Mouse (Mus musculus): ENCODE results near the gene Tom1l2. TPM values are rescaled to one million over a fixed set of nuclear protein-coding genes. Genes with fewer than 3 reads are reported as not detected.

Gene Tom1l2
- polyA plus RNA-seq, 1 experiment: 213 TPM

GRCm38 (mm10) chr11:60249885-60250284 lies 102.8 kb downstream of the Tom1l2 start:
- TF ChIP-seq CTCF (IDR thresholded peaks at IDR 0.05; ENCODE audit: extremely low read depth, insufficient read depth, low read length): no peak
- TF ChIP-seq POLR2A (IDR thresholded peaks at IDR 0.05; ENCODE audit: extremely low read depth, insufficient read depth, low read length): no peak

GRCm38 (mm10) chr11:60248596-60249404 lies 103.9 kb downstream of the Tom1l2 start:
- Histone ChIP-seq H3K4me3 (ENCODE audit: insufficient read depth, low read length) (no peak overlapping the region), H3K4me1 (ENCODE audit: control insufficient read depth, insufficient read depth, low read length) (peaks cover 8% of the 10 kb centered on the region), H3K27ac (ENCODE audit: insufficient read depth, low read length) (no peak overlapping the region)
- TF ChIP-seq CTCF (IDR thresholded peaks at IDR 0.05; ENCODE audit: extremely low read depth, insufficient read depth, low read length) (no peak), POLR2A (IDR thresholded peaks at IDR 0.05; ENCODE audit: extremely low read depth, insufficient read depth, low read length) (no peak)

More at GRCm38 (mm10) chr11:60249885-60250284, 102.8 kb downstream of the Tom1l2 start:
- H3K4me3 ChIP-seq (ENCODE audit: insufficient read depth, low read length): no peak overlapping the region
- no peak overlapping the region for H3K27ac ChIP-seq (ENCODE audit: insufficient read depth, low read length)
- H3K4me1 ChIP-seq (ENCODE audit: control insufficient read depth, insufficient read depth, low read length): peaks cover 8% of the 10 kb centered on the region

- no peak overlapping the region for H3K4me3 ChIP-seq (ENCODE audit: insufficient read depth, low read length)
- H3K4me1 ChIP-seq (ENCODE audit: control insufficient read depth, insufficient read depth, low read length): peaks cover 7% of the 10 kb centered on the region
- no peak overlapping the region for H3K27ac ChIP-seq (ENCODE audit: insufficient read depth, low read length)
- TF ChIP-seq CTCF (IDR thresholded peaks at IDR 0.05; ENCODE audit: extremely low read depth, insufficient read depth, low read length): no peak
- no peak for TF ChIP-seq POLR2A (IDR thresholded peaks at IDR 0.05; ENCODE audit: extremely low read depth, insufficient read depth, low read length)
Observed at GRCm38 (mm10) chr11:60247753-60248550, 104.8 kb downstream of the Tom1l2 start.

- H3K4me3 ChIP-seq (ENCODE audit: insufficient read depth, low read length): no peak overlapping the region
- H3K4me1 ChIP-seq (ENCODE audit: control insufficient read depth, insufficient read depth, low read length): peaks cover 4% of the 10 kb centered on the region
- TF ChIP-seq POLR2A (IDR thresholded peaks at IDR 0.05; ENCODE audit: extremely low read depth, insufficient read depth, low read length) (no peak), CTCF (IDR thresholded peaks at IDR 0.05; ENCODE audit: extremely low read depth, insufficient read depth, low read length) (no peak)
- no peak overlapping the region for H3K27ac ChIP-seq (ENCODE audit: insufficient read depth, low read length)
Observed at GRCm38 (mm10) chr11:60246077-60246476, 106.6 kb downstream of the Tom1l2 start.

- TF ChIP-seq CTCF (IDR thresholded peaks at IDR 0.05; ENCODE audit: extremely low read depth, insufficient read depth, low read length) (no peak), POLR2A (IDR thresholded peaks at IDR 0.05; ENCODE audit: extremely low read depth, insufficient read depth, low read length) (no peak)
- H3K4me1 ChIP-seq (ENCODE audit: control insufficient read depth, insufficient read depth, low read length): peaks cover 4% of the 10 kb centered on the region
- no peak overlapping the region for H3K4me3 ChIP-seq (ENCODE audit: insufficient read depth, low read length)
- no peak overlapping the region for H3K27ac ChIP-seq (ENCODE audit: insufficient read depth, low read length)
Observed at GRCm38 (mm10) chr11:60244503-60245143, 108.1 kb downstream of the Tom1l2 start.

- TF ChIP-seq POLR2A (IDR thresholded peaks at IDR 0.05; ENCODE audit: extremely low read depth, insufficient read depth, low read length): no peak
- no peak for TF ChIP-seq CTCF (IDR thresholded peaks at IDR 0.05; ENCODE audit: extremely low read depth, insufficient read depth, low read length)
- H3K4me3 ChIP-seq (ENCODE audit: insufficient read depth, low read length): no peak overlapping the region
- H3K4me1 ChIP-seq (ENCODE audit: control insufficient read depth, insufficient read depth, low read length): no peaks in the 10 kb centered on the region
- no peak overlapping the region for H3K27ac ChIP-seq (ENCODE audit: insufficient read depth, low read length)
Observed at GRCm38 (mm10) chr11:60240509-60240908, 112.2 kb downstream of the Tom1l2 start.

GRCm38 (mm10) chr11:60235351-60235750 lies 117.4 kb downstream of the Tom1l2 start:
- Histone ChIP-seq H3K4me1 (ENCODE audit: control insufficient read depth, insufficient read depth, low read length) (peaks cover 4% of the 10 kb centered on the region; the same call in 1 of the 2 replicates), H3K4me3 (ENCODE audit: insufficient read depth, low read length) (no peak overlapping the region), H3K27ac (ENCODE audit: insufficient read depth, low read length) (no peak overlapping the region)
- TF ChIP-seq POLR2A (IDR thresholded peaks at IDR 0.05; ENCODE audit: extremely low read depth, insufficient read depth, low read length) (no peak), CTCF (IDR thresholded peaks at IDR 0.05; ENCODE audit: extremely low read depth, insufficient read depth, low read length) (no peak)

GRCm38 (mm10) chr11:60233235-60233634 lies 119.5 kb downstream of the Tom1l2 start:
- H3K4me3 ChIP-seq (ENCODE audit: insufficient read depth, low read length): no peak overlapping the region
- no peak for TF ChIP-seq POLR2A (IDR thresholded peaks at IDR 0.05; ENCODE audit: extremely low read depth, insufficient read depth, low read length)
- no peak for TF ChIP-seq CTCF (IDR thresholded peaks at IDR 0.05; ENCODE audit: extremely low read depth, insufficient read depth, low read length)
- H3K4me1 ChIP-seq (ENCODE audit: control insufficient read depth, insufficient read depth, low read length): peaks cover 4% of the 10 kb centered on the region; the same call in 1 of the 2 replicates
- H3K27ac ChIP-seq (ENCODE audit: insufficient read depth, low read length): no peak overlapping the region

GRCm38 (mm10) chr11:60232441-60233058 lies 120.2 kb downstream of the Tom1l2 start:
- H3K4me3 ChIP-seq (ENCODE audit: insufficient read depth, low read length): no peak overlapping the region
- H3K4me1 ChIP-seq (ENCODE audit: control insufficient read depth, insufficient read depth, low read length): peaks cover 4% of the 10 kb centered on the region; the same call in 1 of the 2 replicates
- TF ChIP-seq POLR2A (IDR thresholded peaks at IDR 0.05; ENCODE audit: extremely low read depth, insufficient read depth, low read length): no peak
- TF ChIP-seq CTCF (IDR thresholded peaks at IDR 0.05; ENCODE audit: extremely low read depth, insufficient read depth, low read length): no peak
- no peak overlapping the region for H3K27ac ChIP-seq (ENCODE audit: insufficient read depth, low read length)
